Mouse (Mus musculus) kidney, postnatal 14 days (tissue): ENCODE measurements around the gene Polr1a.

Source experiments
- DNase-seq: peaks from one replicate; pipeline ENCODE4 v3.0.0; 2022; ENCODE audit warnings: mixed read lengths

Polr1a gene

GRCm38 (mm10) chr6:71950592-71950991, 41.7 kb downstream of the Polr1a start:
- DNase-seq = peak; percentile 87

- no peak for DNase-seq
Observed at GRCm38 (mm10) chr6:71951192-71951591, 42.3 kb downstream of the Polr1a start.

GRCm38 (mm10) chr6:71962119-71962518, 53.3 kb downstream of the Polr1a start:
- no peak for DNase-seq

GRCm38 (mm10) chr6:71962706-71963105, 53.9 kb downstream of the Polr1a start:
- no peak for DNase-seq

GRCm38 (mm10) chr6:71963561-71963960, 54.7 kb downstream of the Polr1a start:
- no peak for DNase-seq

GRCm38 (mm10) chr6:71966683-71967303, 57.9 kb downstream of the Polr1a start:
- DNase-seq = no peak

GRCm38 (mm10) chr6:71967847-71968246, 59.0 kb downstream of the Polr1a start:
- DNase-seq = no peak

- DNase-seq = no peak
Observed at GRCm38 (mm10) chr6:71969459-71969858, 60.6 kb downstream of the Polr1a start.

- no peak for DNase-seq
Observed at GRCm38 (mm10) chr6:71970154-71970553, 61.3 kb downstream of the Polr1a start.

- DNase-seq = no peak
Observed at GRCm38 (mm10) chr6:71976592-71976991, 67.7 kb downstream of the Polr1a start.

GRCm38 (mm10) chr6:71980165-71980564, 71.3 kb downstream of the Polr1a start:
- no peak for DNase-seq

GRCm38 (mm10) chr6:71980587-71980986, 71.7 kb downstream of the Polr1a start:
- no peak for DNase-seq

GRCm38 (mm10) chr6:71981450-71981849, 72.6 kb downstream of the Polr1a start:
- no peak for DNase-seq

GRCm38 (mm10) chr6:71985984-71986383, 77.1 kb downstream of the Polr1a start:
- no peak for DNase-seq

GRCm38 (mm10) chr6:71987546-71988248, 78.8 kb downstream of the Polr1a start:
- no peak for DNase-seq

GRCm38 (mm10) chr6:71989647-71990351, 80.9 kb downstream of the Polr1a start:
- peak; percentile 29 for DNase-seq

GRCm38 (mm10) chr6:71990371-71990837, 81.6 kb downstream of the Polr1a start:
- no peak for DNase-seq

- no peak for DNase-seq
Observed at GRCm38 (mm10) chr6:71991190-71991932, 82.5 kb downstream of the Polr1a start.

- no peak for DNase-seq
Observed at GRCm38 (mm10) chr6:71991933-71992325, 83.1 kb downstream of the Polr1a start.

GRCm38 (mm10) chr6:71994004-71994403, 85.2 kb downstream of the Polr1a start:
- no peak for DNase-seq

- DNase-seq = no peak
Observed at GRCm38 (mm10) chr6:71995081-71995480, 86.2 kb downstream of the Polr1a start.

GRCm38 (mm10) chr6:71997215-71997614, 88.4 kb downstream of the Polr1a start:
- DNase-seq = no peak

- DNase-seq = no peak
Observed at GRCm38 (mm10) chr6:71999917-72000512, 91.2 kb downstream of the Polr1a start.
